Mouse (Mus musculus): ENCODE results near the gene 4933400A11Rik. TPM values are rescaled to one million over a fixed set of nuclear protein-coding genes. Genes with fewer than 3 reads are reported as not detected.

4933400A11Rik gene
- polyA plus RNA-seq, 1 experiment from 2014 or later, result not detected

GRCm38 (mm10) chrX:169797148-169797547 lies 17.7 kb upstream of the 4933400A11Rik start:
- no peak overlapping the region for H3K9ac ChIP-seq (replicated peaks)
- H3K36me3 ChIP-seq, result no peaks in the 10 kb centered on the region
- no peak overlapping the region for H3K4me3 ChIP-seq (replicated peaks)
- no peaks in the 10 kb centered on the region for H3K9me3 ChIP-seq
- no peak overlapping the region for H3K27ac ChIP-seq
- peaks cover 12% of the 10 kb centered on the region for H3K27me3 ChIP-seq
- H3K4me2 ChIP-seq, result no peak overlapping the region
- H3K4me1 ChIP-seq (replicated peaks), result 0 out of 2 replicates have a peak, but pooled peaks cover 3% of the 10 kb centered on the region
- ATAC-seq (ENCODE audit: insufficient number of reproducible peaks, insufficient read depth, low FRiP score, low TSS enrichment, low read depth), result no peak
- WGBS, result 81% methylated on average over 3 of the region's 3 CpGs

- Histone ChIP-seq H3K4me2 (no peak overlapping the region), H3K4me3 (replicated peaks) (no peak overlapping the region), H3K27ac (no peak overlapping the region), H3K36me3 (no peaks in the 10 kb centered on the region), H3K27me3 (peaks cover 6% of the 10 kb centered on the region), H3K4me1 (replicated peaks) (0 out of 2 replicates have a peak, but pooled peaks cover 3% of the 10 kb centered on the region), H3K9me3 (no peaks in the 10 kb centered on the region), H3K9ac (replicated peaks) (no peak overlapping the region)
- 49% methylated on average over 7 of the region's 7 CpGs for WGBS
- ATAC-seq (ENCODE audit: insufficient number of reproducible peaks, insufficient read depth, low FRiP score, low TSS enrichment, low read depth), result no peak
These were observed 15.4 kb upstream of the 4933400A11Rik start for GRCm38 (mm10) chrX:169794831-169795311.

GRCm38 (mm10) chrX:169794421-169794820 lies 15.0 kb upstream of the 4933400A11Rik start:
- Histone ChIP-seq H3K27ac (no peak overlapping the region), H3K4me2 (no peak overlapping the region), H3K4me1 (replicated peaks) (0 out of 2 replicates have a peak, but pooled peaks cover 3% of the 10 kb centered on the region), H3K4me3 (replicated peaks) (no peak overlapping the region), H3K9me3 (no peaks in the 10 kb centered on the region), H3K9ac (replicated peaks) (no peak overlapping the region), H3K36me3 (no peaks in the 10 kb centered on the region), H3K27me3 (peaks cover 10% of the 10 kb centered on the region)
- 66% methylated on average over 4 of the region's 4 CpGs for WGBS
- no peak for ATAC-seq (ENCODE audit: insufficient number of reproducible peaks, insufficient read depth, low FRiP score, low TSS enrichment, low read depth)

GRCm38 (mm10) chrX:169792879-169793278 lies 13.4 kb upstream of the 4933400A11Rik start:
- H3K4me3 ChIP-seq (replicated peaks), result no peak overlapping the region
- 0 out of 2 replicates have a peak, but pooled peaks cover 3% of the 10 kb centered on the region for H3K4me1 ChIP-seq (replicated peaks)
- H3K27me3 ChIP-seq, result peaks cover 12% of the 10 kb centered on the region
- WGBS, result 33% methylated on average over 1 of the region's 1 CpGs
- H3K9me3 ChIP-seq, result no peaks in the 10 kb centered on the region
- H3K36me3 ChIP-seq, result no peaks in the 10 kb centered on the region
- peak; percentile 68; the same call in 1 of the 2 replicates for ATAC-seq (ENCODE audit: insufficient number of reproducible peaks, insufficient read depth, low FRiP score, low TSS enrichment, low read depth)
- no peak overlapping the region for H3K4me2 ChIP-seq
- no peak overlapping the region for H3K9ac ChIP-seq (replicated peaks)
- no peak overlapping the region for H3K27ac ChIP-seq

- H3K27ac ChIP-seq, result no peak overlapping the region
- no peaks in the 10 kb centered on the region for H3K36me3 ChIP-seq
- peaks cover 9% of the 10 kb centered on the region for H3K27me3 ChIP-seq
- H3K4me1 ChIP-seq (replicated peaks), result no peaks in the 10 kb centered on the region
- no peak for ATAC-seq (ENCODE audit: insufficient number of reproducible peaks, insufficient read depth, low FRiP score, low TSS enrichment, low read depth)
- H3K4me2 ChIP-seq, result no peak overlapping the region
- no peak overlapping the region for H3K9ac ChIP-seq (replicated peaks)
- no peaks in the 10 kb centered on the region for H3K9me3 ChIP-seq
- WGBS, result 85% methylated on average over 5 of the region's 5 CpGs
- no peak overlapping the region for H3K4me3 ChIP-seq (replicated peaks)
These were observed 10.3 kb upstream of the 4933400A11Rik start for GRCm38 (mm10) chrX:169789702-169790101.

GRCm38 (mm10) chrX:169758001-169758400 lies 21.4 kb downstream of the 4933400A11Rik start:
- Histone ChIP-seq H3K9me3 (no peaks in the 10 kb centered on the region), H3K27me3 (peaks cover 10% of the 10 kb centered on the region; the same call in 1 of the 2 replicates), H3K4me2 (no peak overlapping the region), H3K4me3 (replicated peaks) (no peak overlapping the region), H3K36me3 (no peaks in the 10 kb centered on the region), H3K27ac (no peak overlapping the region), H3K4me1 (replicated peaks) (no peaks in the 10 kb centered on the region), H3K9ac (replicated peaks) (no peak overlapping the region)
- WGBS, result 88% methylated on average over 3 of the region's 3 CpGs
- ATAC-seq (ENCODE audit: insufficient number of reproducible peaks, insufficient read depth, low FRiP score, low TSS enrichment, low read depth), result no peak

- H3K4me3 ChIP-seq (replicated peaks), result no peak overlapping the region
- no peaks in the 10 kb centered on the region for H3K9me3 ChIP-seq
- peaks cover 31% of the 10 kb centered on the region for H3K27me3 ChIP-seq
- H3K4me2 ChIP-seq, result no peak overlapping the region
- H3K36me3 ChIP-seq, result no peaks in the 10 kb centered on the region
- H3K4me1 ChIP-seq (replicated peaks), result no peaks in the 10 kb centered on the region
- no peak overlapping the region for H3K27ac ChIP-seq
- WGBS, result 69% methylated on average over 3 of the region's 3 CpGs
- ATAC-seq (ENCODE audit: insufficient number of reproducible peaks, insufficient read depth, low FRiP score, low TSS enrichment, low read depth), result no peak
- no peak overlapping the region for H3K9ac ChIP-seq (replicated peaks)
These were observed 44.0 kb downstream of the 4933400A11Rik start for GRCm38 (mm10) chrX:169735387-169735969.

Other genes starting within 250 kb of the 4933400A11Rik start
- gene Mid1, start 94.4 kb downstream of the 4933400A11Rik start, polyA plus RNA-seq (2016; fragmentation: Nextera tagmentation; extraction: Ambion mirVana), result 7.3 and 9.2 TPM in 2 replicates
- gene Gm21887, start 230.0 kb upstream of the 4933400A11Rik start, polyA plus RNA-seq (2016; fragmentation: Nextera tagmentation; extraction: Ambion mirVana), result 190 and 276 TPM in 2 replicates